Mouse (Mus musculus): ENCODE results near the gene Alkbh6.
A peak's percentile ranks its signal among the peaks of the same experiment; 100 is the strongest.

The Alkbh6 gene

GRCm38 (mm10) chr7:30332622-30333259, 24.2 kb downstream of the Alkbh6 start:
- peak; percentile 53 to 59 for DNase-seq

DNA sequence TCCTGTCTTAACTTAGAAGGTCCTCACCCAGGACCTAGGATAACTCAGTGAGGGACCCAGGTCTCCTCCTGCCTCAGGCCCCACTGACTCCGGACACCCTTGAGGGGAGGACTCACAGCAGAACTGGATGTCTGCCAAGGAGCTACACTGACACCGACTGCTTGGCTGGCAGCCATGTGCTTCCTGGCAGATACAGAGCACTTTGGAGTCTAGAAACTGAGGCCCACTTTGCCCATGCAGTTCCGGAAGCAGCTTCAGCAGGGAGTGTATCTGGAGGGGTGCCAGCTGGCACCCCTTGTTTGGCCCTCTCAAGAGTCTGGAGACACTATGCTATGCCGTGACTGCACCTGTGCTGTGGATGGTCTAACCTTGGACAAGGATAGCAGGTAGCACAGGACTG, 24.9 kb downstream of the Alkbh6 start:
- peak; percentile 93 to 96 for DNase-seq

GRCm38 (mm10) chr7:30334563-30334962, 26.0 kb downstream of the Alkbh6 start:
- DNase-seq = peak; percentile 73 to 78

GRCm38 (mm10) chr7:30335688-30336087, 27.2 kb downstream of the Alkbh6 start:
- DNase-seq = peak; percentile 86 to 91

DNA sequence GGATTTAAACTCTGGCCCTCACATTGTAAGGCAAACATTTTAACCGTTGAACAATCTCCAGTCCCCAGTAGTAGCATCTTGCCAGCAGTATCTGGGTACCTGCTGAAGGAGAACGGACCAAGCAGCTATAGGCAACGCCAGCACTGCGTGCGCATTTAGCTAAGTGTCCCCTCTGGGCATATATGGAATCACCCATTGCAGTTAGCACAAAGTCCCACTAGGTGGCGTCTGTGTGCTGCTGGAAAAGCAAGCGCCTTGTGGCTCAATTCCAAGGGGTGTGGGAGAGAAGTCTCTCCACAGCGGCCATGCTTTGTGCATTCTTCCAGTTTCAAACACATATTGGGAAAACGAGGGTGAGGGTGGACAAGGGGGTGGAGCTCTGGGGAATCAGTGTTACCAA, 27.9 kb downstream of the Alkbh6 start:
- DNase-seq = peak; percentile 97 to 99

- DNase-seq = peak; percentile 92 to 93
Measured at GRCm38 (mm10) chr7:30339432-30340109, 31.1 kb downstream of the Alkbh6 start.

DNA sequence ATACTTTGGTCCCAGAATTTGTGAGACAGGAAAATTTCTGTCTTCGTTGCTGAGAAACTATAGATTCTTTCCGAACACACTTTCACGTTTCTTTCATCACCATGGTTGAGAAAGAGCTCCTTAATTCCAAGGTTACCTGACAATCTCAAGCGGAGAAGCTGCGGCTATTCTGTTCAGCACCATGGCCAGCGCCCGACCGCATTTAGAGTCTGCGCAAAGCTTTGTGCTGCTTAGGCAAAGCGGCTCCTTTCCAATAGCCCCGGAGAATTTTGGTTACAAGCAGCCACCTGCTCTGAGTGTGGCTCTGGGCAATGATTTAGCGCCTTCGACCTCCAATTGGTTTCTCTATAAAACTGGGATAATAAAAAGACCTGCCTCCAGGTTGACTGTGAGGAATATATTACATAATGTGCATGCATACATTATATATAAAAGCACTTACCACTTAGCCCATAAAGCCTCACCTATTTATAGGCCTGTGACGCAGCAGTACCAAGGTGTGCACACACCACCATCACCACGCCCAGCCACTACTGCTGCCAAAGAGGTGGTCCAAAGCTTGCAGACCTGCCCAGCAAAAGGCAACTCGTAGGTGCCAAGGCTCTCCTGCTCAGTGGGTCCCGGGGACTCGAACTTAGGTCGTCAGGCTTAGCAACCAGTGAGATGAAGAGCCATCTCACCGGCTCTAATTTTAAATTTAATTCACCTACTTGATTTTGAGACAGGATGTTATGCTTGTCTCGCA, 38.3 kb downstream of the Alkbh6 start:
- peak in 1 of 2 experiments; percentile 29 for DNase-seq

DNA sequence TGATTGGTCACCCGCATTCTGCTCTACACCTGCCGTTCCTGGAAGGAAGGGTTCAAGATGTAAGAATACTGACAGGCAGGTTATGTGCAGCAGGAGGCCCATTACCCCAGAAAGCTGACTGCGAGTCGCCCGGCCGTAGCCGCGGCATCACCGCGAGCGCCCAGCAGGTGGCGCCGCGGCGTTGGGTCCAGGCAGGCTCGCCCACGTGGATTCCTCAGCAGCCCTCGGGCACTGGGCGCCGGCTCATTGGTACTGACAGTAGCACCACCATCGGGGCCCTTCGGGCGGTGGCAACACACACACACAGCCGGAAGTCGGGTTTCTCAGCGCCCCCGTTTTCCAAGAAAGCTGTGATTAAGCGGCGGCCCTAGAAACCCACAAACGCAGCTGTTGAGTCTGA, 39.3 kb downstream of the Alkbh6 start:
- DNase-seq = peak; percentile 88 to 90

DNA sequence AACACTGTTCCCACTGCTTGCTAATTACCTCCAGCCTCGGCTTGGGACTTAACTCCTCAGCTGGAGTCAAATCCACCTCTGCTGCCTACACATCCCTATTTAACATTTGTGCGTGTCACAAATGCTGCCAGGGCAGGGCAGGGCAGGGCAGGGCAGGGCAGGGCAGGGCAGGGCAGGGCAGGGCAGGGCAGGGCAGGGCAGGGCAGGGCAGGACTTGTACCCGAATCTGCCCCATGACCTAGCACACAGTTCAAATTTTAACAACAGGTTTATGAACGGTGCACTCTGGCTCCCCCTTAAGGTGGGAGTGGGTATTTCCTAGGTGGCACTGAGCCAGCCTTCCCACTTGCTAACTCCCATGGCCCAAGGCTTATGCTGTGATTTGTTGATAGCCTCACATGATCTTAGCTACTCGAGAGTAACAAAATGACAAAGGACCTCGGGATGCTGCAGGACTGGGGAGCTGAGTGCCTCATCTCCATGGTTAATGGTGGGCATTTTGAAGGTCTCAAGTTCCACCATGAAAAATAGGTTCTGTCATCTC, 44.8 kb downstream of the Alkbh6 start:
- DNase-seq = peak; percentile 84 to 91

DNA sequence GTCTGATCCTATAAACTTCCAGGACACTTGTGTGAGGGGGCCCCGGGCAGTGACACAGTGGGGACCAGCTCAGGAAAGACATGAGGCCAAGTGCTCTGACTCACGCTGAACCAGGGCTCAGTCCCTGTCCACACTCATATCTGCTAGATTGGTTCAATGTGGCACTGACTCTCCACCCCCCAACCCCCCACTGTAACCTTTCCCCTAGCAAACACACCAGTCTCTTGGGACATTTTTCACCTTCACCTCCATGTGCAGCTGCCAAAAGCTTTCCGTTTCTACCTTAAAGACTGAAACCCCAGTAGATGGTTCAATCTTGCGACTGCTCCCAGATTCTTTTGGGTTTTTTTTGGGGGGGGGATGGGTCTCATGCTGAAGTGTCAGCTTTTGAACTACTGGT, 45.5 kb downstream of the Alkbh6 start:
- DNase-seq = no peak

- no peak for DNase-seq
Measured at GRCm38 (mm10) chr7:30358378-30359186, 50.1 kb downstream of the Alkbh6 start.

DNA sequence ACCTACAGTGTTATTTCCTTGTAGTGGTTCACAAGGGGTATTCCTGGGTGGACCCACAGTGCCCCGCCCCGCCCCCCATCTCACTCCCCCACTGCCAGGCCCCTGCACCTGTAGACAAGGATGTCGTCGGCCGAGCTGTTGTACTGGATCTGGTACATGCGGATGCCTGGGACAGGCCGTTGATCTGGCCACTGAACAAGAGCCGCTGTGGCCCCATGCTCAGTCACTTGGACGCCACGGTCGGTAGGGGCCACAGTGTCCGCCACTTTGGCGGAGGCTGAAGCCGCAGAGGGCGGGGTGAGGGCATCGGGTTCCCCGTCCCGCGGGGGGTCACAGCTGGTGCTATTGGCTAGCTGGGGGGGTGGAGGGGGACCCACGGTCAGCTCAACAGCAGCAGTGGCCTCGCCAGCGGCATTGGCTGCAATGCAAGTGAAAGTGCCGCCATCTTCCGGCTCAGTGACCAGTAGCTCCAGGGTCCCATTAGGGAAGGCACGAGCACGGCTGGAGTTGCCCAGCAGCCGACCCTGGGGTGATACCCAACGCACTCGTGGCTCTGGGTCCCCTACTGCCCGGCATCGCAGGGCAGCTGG, 50.9 kb downstream of the Alkbh6 start:
- peak in 1 of 2 experiments; percentile 47 for DNase-seq

DNA sequence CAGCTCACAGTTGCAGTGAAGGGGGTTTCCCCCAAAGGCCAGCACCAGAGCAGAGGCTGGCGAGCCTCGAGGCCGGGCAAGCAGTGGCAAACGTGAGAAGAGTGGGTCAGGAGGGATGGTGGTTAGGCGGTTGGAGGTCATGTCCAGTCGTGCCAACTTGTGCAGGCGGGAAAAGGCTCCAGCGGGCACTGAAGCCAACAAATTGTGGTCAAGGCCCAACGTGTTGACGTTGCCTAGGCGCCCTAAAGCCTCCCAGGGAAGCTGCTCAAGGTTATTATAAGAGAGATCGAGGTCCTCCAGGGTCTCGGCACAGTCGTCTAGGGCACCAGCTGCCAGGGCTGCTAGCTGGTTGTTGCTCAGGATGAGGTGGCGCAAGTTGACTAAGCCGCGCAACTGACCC, 51.5 kb downstream of the Alkbh6 start:
- DNase-seq = no peak

GRCm38 (mm10) chr7:30362652-30363343, 54.3 kb downstream of the Alkbh6 start, which contains the start of gene Lrfn3:
Gene Lrfn3, minus strand, starts transcription at chr7:30362772.
- peak; percentile 89 to 91 for DNase-seq

DNA sequence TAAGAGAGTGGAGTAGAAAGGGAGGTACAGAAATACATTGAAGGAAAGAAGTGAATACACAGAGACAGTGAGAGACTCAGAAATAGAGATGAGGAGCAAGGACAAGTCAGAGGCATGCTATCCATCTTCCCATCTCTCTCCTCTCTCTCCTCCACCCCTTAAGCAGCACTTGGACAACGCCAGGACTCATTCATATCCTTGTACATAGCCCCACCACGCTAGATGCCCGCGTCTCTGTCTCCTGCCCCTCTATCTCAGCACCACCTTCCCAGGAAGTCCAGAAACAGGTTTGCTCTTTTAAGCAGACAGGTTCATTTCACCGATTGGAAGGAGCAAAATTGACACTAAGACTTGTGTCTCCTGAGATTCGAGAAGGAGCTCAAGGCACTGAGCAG, 54.8 kb downstream of the Alkbh6 start:
- peak in 1 of 2 experiments; percentile 36 for DNase-seq
